Mouse (Mus musculus) kidney, adult 11 months (tissue): Measurements from ENCODE around the gene Hmgcs2.

ENCODE experiments used
- DNase-seq: peaks from one replicate; pipeline ENCODE4 v3.0.0; 2022

Gene Hmgcs2

GRCm38 (mm10) chr3:98280933-98281678 lies 871 bp downstream of the Hmgcs2 start:
- DNase-seq: peak; percentile 53

- no peak for DNase-seq
Measured at GRCm38 (mm10) chr3:98282422-98282821, 2.2 kb downstream of the Hmgcs2 start.

- no peak for DNase-seq
Measured at GRCm38 (mm10) chr3:98283205-98283604, 3.0 kb downstream of the Hmgcs2 start.

- DNase-seq: no peak
Measured at GRCm38 (mm10) chr3:98291044-98291443, 10.8 kb downstream of the Hmgcs2 start.

GRCm38 (mm10) chr3:98295965-98296364 lies 15.7 kb downstream of the Hmgcs2 start:
- DNase-seq: no peak

- no peak for DNase-seq
Measured at GRCm38 (mm10) chr3:98299391-98300100, 19.3 kb downstream of the Hmgcs2 start.

GRCm38 (mm10) chr3:98300266-98300665 lies 20.0 kb downstream of the Hmgcs2 start:
- no peak for DNase-seq

GRCm38 (mm10) chr3:98301761-98302160 lies 21.5 kb downstream of the Hmgcs2 start:
- no peak for DNase-seq

GRCm38 (mm10) chr3:98308606-98309005 lies 28.4 kb downstream of the Hmgcs2 start:
- DNase-seq: no peak

- no peak for DNase-seq
Measured at GRCm38 (mm10) chr3:98310456-98310855, 30.2 kb downstream of the Hmgcs2 start.

GRCm38 (mm10) chr3:98312867-98313266 lies 32.6 kb downstream of the Hmgcs2 start:
- DNase-seq: peak; percentile 16

- DNase-seq: no peak
Measured at GRCm38 (mm10) chr3:98313294-98314155, 33.3 kb downstream of the Hmgcs2 start.

GRCm38 (mm10) chr3:98315181-98315580 lies 34.9 kb downstream of the Hmgcs2 start:
- no peak for DNase-seq

- no peak for DNase-seq
Measured at GRCm38 (mm10) chr3:98317143-98317542, 36.9 kb downstream of the Hmgcs2 start.

- no peak for DNase-seq
Measured at GRCm38 (mm10) chr3:98319190-98319589, 39.0 kb downstream of the Hmgcs2 start.

GRCm38 (mm10) chr3:98322209-98322608 lies 42.0 kb downstream of the Hmgcs2 start:
- DNase-seq: no peak

GRCm38 (mm10) chr3:98324235-98324634 lies 44.0 kb downstream of the Hmgcs2 start:
- DNase-seq: no peak

- peak; percentile 14 for DNase-seq
Measured at GRCm38 (mm10) chr3:98334010-98334409, 53.8 kb downstream of the Hmgcs2 start.

- DNase-seq: no peak
Measured at GRCm38 (mm10) chr3:98335331-98335730, 55.1 kb downstream of the Hmgcs2 start.

GRCm38 (mm10) chr3:98335886-98336285 lies 55.7 kb downstream of the Hmgcs2 start:
- DNase-seq: no peak

- DNase-seq: no peak
Measured at GRCm38 (mm10) chr3:98336661-98337654, 56.7 kb downstream of the Hmgcs2 start.

- DNase-seq: peak; percentile 74
Measured at GRCm38 (mm10) chr3:98338584-98339041, 58.4 kb downstream of the Hmgcs2 start.
